Mouse (Mus musculus): ENCODE data around the gene Cdr2l.

DNA sequence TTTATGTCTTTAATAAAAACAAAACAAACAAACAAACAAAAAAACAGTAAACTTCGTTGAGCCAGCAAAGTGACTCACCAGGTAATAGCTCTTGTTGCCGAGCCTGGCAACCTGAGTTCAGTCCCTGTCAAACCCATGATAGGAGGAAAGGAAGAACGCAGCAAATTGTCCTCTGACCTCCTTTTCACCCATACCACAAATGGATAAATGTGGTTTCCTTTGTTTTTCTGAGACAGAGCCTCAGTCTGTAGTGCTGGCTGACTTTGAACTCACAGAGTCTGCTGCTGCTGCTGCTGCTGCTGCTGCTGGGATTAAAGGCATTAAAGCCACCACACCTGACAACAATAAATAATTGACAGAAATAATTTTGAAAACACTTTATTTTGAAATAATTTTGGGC is 41.4 kb downstream of the Cdr2l start:
- TF ChIP-seq TAL1 (IDR thresholded peaks at IDR 0.05; ENCODE audit: low read length): no peak
- no peak for TF ChIP-seq GATA1 (IDR thresholded peaks at IDR 0.05; ENCODE audit: low read length)
